Mouse (Mus musculus) stomach, postnatal 0 days (tissue): Measurements from ENCODE around the gene 9430097D07Rik. TPM values are rescaled to one million over a fixed set of nuclear protein-coding genes. Genes with fewer than 3 reads are reported as not detected.
A peak's percentile ranks its signal among the peaks of the same experiment; 100 is the strongest.

ENCODE experiments used
- ATAC-seq: fragments of 200-750 bp; cut with Nextera tagmentation; 2 replicates; pipeline ENCODE4 v1.8.0; 2017; ENCODE audit not compliant: low FRiP score, low TSS enrichment
- DNase-seq: peaks from one replicate; pipeline ENCODE4 v3.0.0-alpha.2; 2016; ENCODE audit warnings: low spot score
- H3K27ac ChIP-seq: fragments of 300-500 bp; sonication (generic); replicated peaks from 2 replicates; pipeline ENCODE4 v1.5.1; 2014; ENCODE audit warnings: mild to moderate bottlenecking, control low read depth
- H3K27me3 ChIP-seq: fragments of 300-500 bp; sonication (generic); 2 replicates; pipeline ENCODE4 v1.6.1; 2014; ENCODE audit warnings: low read length; ENCODE audit not compliant: control insufficient read depth, insufficient read depth
- H3K36me3 ChIP-seq: fragments of 300-500 bp; sonication (generic); 2 replicates; pipeline ENCODE4 v1.6.1; 2014; ENCODE audit warnings: low read length, mixed read lengths; ENCODE audit not compliant: control insufficient read depth, insufficient read depth
- H3K4me1 ChIP-seq: fragments of 300-500 bp; sonication (generic); replicated peaks from 2 replicates; pipeline ENCODE4 v1.6.1; 2014; ENCODE audit warnings: antibody characterized with exemption; ENCODE audit not compliant: control insufficient read depth, insufficient read depth
- H3K4me2 ChIP-seq: fragments of 300-500 bp; sonication (generic); replicated peaks from 2 replicates; pipeline ENCODE4 v1.6.1; 2014; ENCODE audit warnings: low read depth, mild to moderate bottlenecking, control low read depth, moderate library complexity
- H3K4me3 ChIP-seq: fragments of 300-500 bp; sonication (generic); 2 replicates; pipeline ENCODE4 v1.5.1; 2014; ENCODE audit warnings: low read depth, low read length, control low read depth
- H3K9ac ChIP-seq: fragments of 300-500 bp; sonication (generic); 2 replicates; pipeline ENCODE4 v1.6.1; 2014; ENCODE audit warnings: mild to moderate bottlenecking, low read length, control low read depth, mixed read lengths
- H3K9me3 ChIP-seq: fragments of 300-500 bp; sonication (generic); 2 replicates; pipeline ENCODE4 v1.6.1; 2016; ENCODE audit warnings: low read length; ENCODE audit not compliant: control insufficient read depth
- CTCF ChIP-seq: IDR thresholded peaks from 2 replicates; pipeline ENCODE4 v1.5.1; 2016; ENCODE audit warnings: antibody characterized with exemption, low read depth, mild to moderate bottlenecking, moderate library complexity
- EP300 ChIP-seq: optimal IDR thresholded peaks from 2 replicates; pipeline ENCODE3; 2016; ENCODE audit warnings: antibody characterized with exemption
- WGBS: fragments of 180-500 bp; shearing (Covaris S2); extraction: QIAGEN DNeasy Blood & Tissue Kit; methylation state at CpG from one replicate; pipeline ENCODE4 v1.1.7; 2014; 5-methylcytosine and 5-hydroxymethylcytosine counted together
- polyA plus RNA-seq: library from polyadenylated mRNA; unstranded; fragments of >200 nt; fragmentation: Nextera tagmentation; extraction: Ambion mirVana; gene quantifications from 2 replicates; pipeline ENCODE4 v1.2.1, GENCODE M21; 2015

9430097D07Rik gene
- polyA plus RNA-seq, 1 experiment from 2014 or later, result not detected

- Histone ChIP-seq H3K36me3 (no peaks in the 10 kb centered on the region), H3K27ac (peak overlapping the region; percentile 67; the same call in 1 of the 2 replicates), H3K9ac (no peak overlapping the region), H3K27me3 (no peaks in the 10 kb centered on the region), H3K9me3 (no peaks in the 10 kb centered on the region), H3K4me3 (no peak overlapping the region), H3K4me1 (peaks cover 12% of the 10 kb centered on the region), H3K4me2 (no peak overlapping the region)
- ATAC-seq (no peak), DNase-seq (peak; percentile 25)
- 49% methylated on average over 9 of the region's 9 CpGs for WGBS
- TF ChIP-seq EP300 (no peak), CTCF (no peak)
Measured at GRCm38 (mm10) chr2:32549171-32549570, 26.3 kb downstream of the 9430097D07Rik start.

- Histone ChIP-seq H3K27ac (peak overlapping the region; percentile 56; the same call in 1 of the 2 replicates), H3K27me3 (no peaks in the 10 kb centered on the region), H3K36me3 (no peaks in the 10 kb centered on the region), H3K9me3 (no peaks in the 10 kb centered on the region), H3K4me1 (peaks cover 12% of the 10 kb centered on the region), H3K4me2 (no peak overlapping the region), H3K9ac (no peak overlapping the region), H3K4me3 (no peak overlapping the region)
- DNase-seq (peak; percentile 55), ATAC-seq (0 out of 2 replicates have a peak, but pooled peaks have one; percentile 6)
- WGBS, result 86% methylated on average over 7 of the region's 7 CpGs
- TF ChIP-seq EP300, result no peak
- TF ChIP-seq CTCF, result no peak
Measured at GRCm38 (mm10) chr2:32547964-32548739, 27.3 kb downstream of the 9430097D07Rik start.

GRCm38 (mm10) chr2:32547380-32547779 is 28.1 kb downstream of the 9430097D07Rik start:
- no peak overlapping the region for H3K4me2 ChIP-seq
- 66% methylated on average over 5 of the region's 5 CpGs for WGBS
- no peak overlapping the region for H3K9ac ChIP-seq
- H3K27ac ChIP-seq, result peak overlapping the region; percentile 45
- H3K4me1 ChIP-seq, result peaks cover 12% of the 10 kb centered on the region
- H3K36me3 ChIP-seq, result no peaks in the 10 kb centered on the region
- no peak overlapping the region for H3K4me3 ChIP-seq
- ATAC-seq (peak; percentile 53), DNase-seq (no peak)
- TF ChIP-seq EP300 (no peak), CTCF (no peak)
- H3K9me3 ChIP-seq, result no peaks in the 10 kb centered on the region
- no peaks in the 10 kb centered on the region for H3K27me3 ChIP-seq

- peak overlapping the region; percentile 45; the same call in 1 of the 2 replicates for H3K27ac ChIP-seq
- peaks cover 12% of the 10 kb centered on the region for H3K4me1 ChIP-seq
- no peaks in the 10 kb centered on the region for H3K27me3 ChIP-seq
- WGBS, result 96% methylated on average over 1 of the region's 1 CpGs
- no peak for TF ChIP-seq EP300
- TF ChIP-seq CTCF, result no peak
- no peak overlapping the region for H3K9ac ChIP-seq
- no peaks in the 10 kb centered on the region for H3K36me3 ChIP-seq
- no peak overlapping the region for H3K4me3 ChIP-seq
- DNase-seq (no peak), ATAC-seq (no peak)
- no peaks in the 10 kb centered on the region for H3K9me3 ChIP-seq
- no peak overlapping the region for H3K4me2 ChIP-seq
Measured at GRCm38 (mm10) chr2:32546951-32547350, 28.5 kb downstream of the 9430097D07Rik start.

GRCm38 (mm10) chr2:32543031-32543449 is 32.4 kb downstream of the 9430097D07Rik start:
- DNase-seq (no peak), ATAC-seq (no peak)
- WGBS, result 48% methylated on average over 3 of the region's 3 CpGs
- no peak for TF ChIP-seq EP300
- no peak for TF ChIP-seq CTCF
- no peak overlapping the region for H3K9ac ChIP-seq
- H3K27me3 ChIP-seq, result no peaks in the 10 kb centered on the region
- H3K4me3 ChIP-seq, result no peak overlapping the region
- no peaks in the 10 kb centered on the region for H3K36me3 ChIP-seq
- no peak overlapping the region for H3K4me2 ChIP-seq
- peaks cover 12% of the 10 kb centered on the region for H3K4me1 ChIP-seq
- no peaks in the 10 kb centered on the region for H3K9me3 ChIP-seq
- no peak overlapping the region for H3K27ac ChIP-seq

- Histone ChIP-seq H3K36me3 (no peaks in the 10 kb centered on the region), H3K4me2 (0 out of 2 replicates have a peak overlapping the region, but pooled peaks have one; percentile 8), H3K9ac (peak overlapping the region; percentile 13; the same call in 1 of the 2 replicates), H3K9me3 (no peaks in the 10 kb centered on the region), H3K4me3 (no peak overlapping the region), H3K27ac (peak overlapping the region; percentile 56; the same call in 1 of the 2 replicates), H3K4me1 (peaks cover 20% of the 10 kb centered on the region), H3K27me3 (no peaks in the 10 kb centered on the region)
- no peak for DNase-seq
- no peak for ATAC-seq
- WGBS, result 65% methylated on average over 4 of the region's 4 CpGs
- TF ChIP-seq EP300 (no peak), CTCF (no peak)
Measured at GRCm38 (mm10) chr2:32541986-32542573, 33.4 kb downstream of the 9430097D07Rik start.
